In the genomic region with DNA sequence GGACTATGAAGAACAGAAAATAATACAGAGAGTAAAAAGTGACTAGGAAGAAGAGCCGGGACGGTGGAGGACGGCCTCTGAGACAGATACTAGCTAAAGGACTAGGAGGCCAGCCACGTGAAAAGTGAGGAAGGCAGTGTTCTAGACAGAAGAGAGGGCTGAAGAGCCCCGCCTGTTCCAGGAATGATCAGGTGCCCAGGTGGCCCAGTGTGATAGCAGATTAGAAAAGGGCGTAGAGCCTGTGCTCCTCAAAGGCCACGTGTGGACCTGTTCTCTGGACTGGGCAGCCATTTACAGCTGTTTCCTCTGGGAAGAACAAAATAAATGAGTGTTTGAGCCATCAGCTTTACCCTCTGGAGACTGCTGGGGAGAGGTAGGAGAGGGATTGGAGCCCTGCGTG, we compare ENCODE assay signal across 14 mouse cellular contexts. TPM values are rescaled to one million over a fixed set of nuclear protein-coding genes. Genes with fewer than 3 reads are reported as not detected.
A peak's percentile ranks its signal among the peaks of the same experiment; 100 is the strongest.
DNase-seq lines count a peak whose midpoint lies in the region; ATAC-seq and TF ChIP-seq lines count a peak whose summit lies in the region.
"Had no signal": no experiment of that assay in that cellular context is flagged by ENCODE, and none has a peak within 500 bp of the region (broad histone marks: within the 10 kb centered on the region; RNA-seq: fewer than 3 reads in every experiment).

No protein-coding gene starts in this region.

- no peak for TF ChIP-seq CTCF in lung, postnatal 0 days (IDR thresholded peaks at IDR 0.05)
- no peak for TF ChIP-seq CTCF in lung, adult 2 months (IDR thresholded peaks at IDR 0.05; ENCODE audit: insufficient read depth, low read length)
- TF ChIP-seq CTCF in hindbrain, postnatal 0 days (IDR thresholded peaks at IDR 0.05; ENCODE audit: low read depth) = no peak

- no peak for TF ChIP-seq POLR2A in lung, adult 2 months (IDR thresholded peaks at IDR 0.05; ENCODE audit: borderline replicate concordance, extremely low read depth, low read depth, low read length)

- H3K27me3 ChIP-seq in lung, postnatal 0 days (replicated peaks; ENCODE audit: insufficient read depth, low read length) = no peaks in the 10 kb centered on the region
- H3K27me3 ChIP-seq in hindbrain, postnatal 0 days (ENCODE audit: insufficient read depth, low read length) = no peaks in the 10 kb centered on the region
- H3K27me3 ChIP-seq: embryonic facial prominence, embryonic 15.5 days; hindbrain, embryonic 12.5 days had no signal

- no peaks in the 10 kb centered on the region for H3K4me1 ChIP-seq in lung, postnatal 0 days (ENCODE audit: insufficient read depth, low read depth, low read length)
- no peaks in the 10 kb centered on the region for H3K4me1 ChIP-seq in lung, adult 2 months (ENCODE audit: control insufficient read depth, insufficient read depth, low read length)
- H3K4me1 ChIP-seq in hindbrain, postnatal 0 days (ENCODE audit: insufficient read depth, low read length) = peaks cover 4% of the 10 kb centered on the region; the same call in 1 of the 2 replicates
- H3K4me1 ChIP-seq: embryonic facial prominence, embryonic 15.5 days; hindbrain, embryonic 12.5 days had no signal

- H3K4me3 ChIP-seq in lung, postnatal 0 days (ENCODE audit: low read depth, low read length) = no peak overlapping the region
- H3K4me3 ChIP-seq in lung, adult 2 months (replicated peaks; ENCODE audit: extremely low read depth, low read depth, low read length) = no peak overlapping the region
- no peak overlapping the region for H3K4me3 ChIP-seq in hindbrain, postnatal 0 days (ENCODE audit: low read length)
- H3K4me3 ChIP-seq: embryonic facial prominence, embryonic 15.5 days; hindbrain, embryonic 12.5 days had no signal

- TF ChIP-seq EP300 in lung, postnatal 0 days (IDR thresholded peaks at IDR 0.05) = no peak

- ATAC-seq in lung, postnatal 0 days = peak; percentile 40
- ATAC-seq in erythroid progenitor cell, adult 5-6 weeks (replicated peaks; ENCODE audit: low FRiP score, poor library complexity, severe bottlenecking) = peak; percentile 98
- ATAC-seq in megakaryocyte progenitor cell, adult 5-6 weeks (replicated peaks; ENCODE audit: poor library complexity) = peak; percentile 97
- no peak for ATAC-seq in hindbrain, postnatal 0 days
- ATAC-seq: CD4-positive, CD25-positive, alpha-beta regulatory T cell, adult 4 months had no signal

- H3K36me3 ChIP-seq in lung, postnatal 0 days (ENCODE audit: insufficient read depth, low read length) = 0 out of 2 replicates have a peak, but pooled peaks cover 3% of the 10 kb centered on the region
- H3K36me3 ChIP-seq in hindbrain, postnatal 0 days (ENCODE audit: insufficient read depth, low read length) = no peaks in the 10 kb centered on the region
- H3K36me3 ChIP-seq: hindbrain, embryonic 12.5 days had no signal

- 62% methylated on average over 8 of the region's 8 CpGs for WGBS in lung, postnatal 0 days
- 77% methylated on average over 8 of the region's 8 CpGs for WGBS in lung, adult 2 months
- WGBS in hindbrain, postnatal 0 days = 73% methylated on average over 8 of the region's 8 CpGs

- DNase-seq in lung, postnatal 0 days (ENCODE audit: low spot score) = no peak
- no peak for DNase-seq in lung, adult 2 months
- no peak for DNase-seq in cerebellum, adult 11-12 months
- no peak for DNase-seq in adrenal gland, postnatal 36 days
- no peak for DNase-seq in hindbrain, postnatal 0 days (ENCODE audit: low spot score)
- DNase-seq: adrenal gland, postnatal 25 days; cerebellum, postnatal 10 days; thymus, postnatal 36 days had no signal

- H3K9me3 ChIP-seq in lung, postnatal 0 days (ENCODE audit: low read length) = no peaks in the 10 kb centered on the region
- no peaks in the 10 kb centered on the region for H3K9me3 ChIP-seq in hindbrain, postnatal 0 days (ENCODE audit: low read length)
- H3K9me3 ChIP-seq: embryonic facial prominence, embryonic 15.5 days; hindbrain, embryonic 12.5 days had no signal

- no peak overlapping the region for H3K9ac ChIP-seq in lung, postnatal 0 days (replicated peaks; ENCODE audit: low read depth)
- H3K9ac ChIP-seq in hindbrain, postnatal 0 days (replicated peaks; ENCODE audit: low read length) = no peak overlapping the region
- H3K9ac ChIP-seq: embryonic facial prominence, embryonic 15.5 days; hindbrain, embryonic 12.5 days had no signal

- H3K4me2 ChIP-seq in lung, postnatal 0 days (replicated peaks; ENCODE audit: low read depth, low read length) = no peak overlapping the region
- H3K4me2 ChIP-seq in hindbrain, postnatal 0 days (ENCODE audit: low read depth, low read length) = no peak overlapping the region
- H3K4me2 ChIP-seq: embryonic facial prominence, embryonic 15.5 days; hindbrain, embryonic 12.5 days had no signal

- no peak overlapping the region for H3K27ac ChIP-seq in lung, postnatal 0 days (ENCODE audit: low read length)
- H3K27ac ChIP-seq in hindbrain, postnatal 0 days = no peak overlapping the region
- H3K27ac ChIP-seq: embryonic facial prominence, embryonic 15.5 days; hindbrain, embryonic 12.5 days; macrophage had no signal

RNA-seq across cellular contexts. Expression of a gene that starts 49.8 kb away (rescaled TPM):
- 10.1 and 11.7 TPM in 2 replicates for polyA plus RNA-seq in lung, postnatal 0 days (2015; fragmentation: Nextera tagmentation; extraction: Ambion mirVana)
- polyA plus RNA-seq in lung, adult 2 months (2012; rRNA removed) = 16.6 TPM in 2 replicates
- 113 and 187 TPM in 2 replicates for total RNA-seq in erythroid progenitor cell, adult 5-6 weeks (2015; ENCODE audit: low replicate concordance)
- total RNA-seq in erythroid progenitor cell, adult 5-6 weeks (2017; ENCODE audit: low replicate concordance) = 141 and 357 TPM in 2 replicates
- 41.8 and 46.5 TPM in 2 replicates for total RNA-seq in megakaryocyte progenitor cell, adult 5-6 weeks (2015)
- total RNA-seq in megakaryocyte progenitor cell, adult 5-6 weeks (2017) = 46.6 and 59.3 TPM in 2 replicates
- 10 to 100 TPM; 46.5 to 56.9 TPM for total RNA-seq in adrenal gland, postnatal 36 days (2021)
- total RNA-seq in hindbrain, postnatal 0 days (2014; rRNA removed) = 27.2 and 33.5 TPM in 2 replicates
- 30.8 and 32.2 TPM in 2 replicates for polyA plus RNA-seq in hindbrain, postnatal 0 days (2015; fragmentation: Nextera tagmentation; extraction: Ambion mirVana)
